Mouse (Mus musculus) urinary bladder, adult 18-20 months (tissue): ENCODE measurements around the gene Lair1.
"Not testable (repeated sequence)": the region's sequence is repeated elsewhere in the genome, so short reads cannot be mapped to it uniquely, and the experiment has no call there.

ENCODE experiments used
- DNase-seq, 2 experiments: peaks; one replicate each; pipeline ENCODE4 v3.0.0; 2022; ENCODE audit warnings: low spot score in 2 of 2, mixed read lengths in 2 of 2

The Lair1 gene

DNA sequence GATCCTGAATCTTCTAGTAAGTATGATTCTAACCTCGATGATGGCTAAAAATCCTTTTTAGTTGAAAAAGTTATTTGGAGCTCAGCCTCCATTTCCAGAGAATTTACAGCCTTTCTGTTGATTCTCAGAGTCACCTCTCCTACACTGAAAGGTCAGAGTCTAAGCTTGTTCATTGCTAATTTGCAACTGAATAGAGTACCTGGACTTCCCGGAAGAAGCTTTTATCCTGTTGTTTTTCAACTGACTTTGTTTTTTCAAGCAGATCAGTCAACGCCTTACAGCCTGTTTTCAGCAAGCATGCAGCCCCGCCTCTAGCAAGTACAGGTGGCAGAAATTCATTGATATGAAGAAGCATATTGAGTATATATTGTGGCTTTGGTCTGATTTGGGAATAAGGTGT lies 59.0 kb downstream of the Lair1 start:
- not testable (repeated sequence) for DNase-seq

DNA sequence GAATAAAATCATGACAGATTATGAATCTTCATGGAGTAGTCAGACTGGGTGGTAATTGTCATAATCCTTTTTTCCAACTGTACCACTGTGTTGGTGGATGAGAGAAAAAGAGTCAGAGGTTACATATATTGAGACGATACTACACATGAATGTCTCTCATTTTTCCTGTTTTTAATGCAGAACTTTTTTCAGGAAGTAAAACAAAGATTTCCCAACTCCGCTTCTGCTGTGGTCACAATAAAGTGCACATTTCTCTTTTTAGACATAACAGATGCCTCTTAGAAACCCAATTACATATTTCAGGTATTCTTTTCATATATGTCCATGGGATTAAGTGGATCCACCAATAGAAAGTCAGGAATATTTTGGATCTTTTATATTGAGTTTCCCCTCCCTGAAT lies 101.0 kb downstream of the Lair1 start:
- no peak for DNase-seq

DNA sequence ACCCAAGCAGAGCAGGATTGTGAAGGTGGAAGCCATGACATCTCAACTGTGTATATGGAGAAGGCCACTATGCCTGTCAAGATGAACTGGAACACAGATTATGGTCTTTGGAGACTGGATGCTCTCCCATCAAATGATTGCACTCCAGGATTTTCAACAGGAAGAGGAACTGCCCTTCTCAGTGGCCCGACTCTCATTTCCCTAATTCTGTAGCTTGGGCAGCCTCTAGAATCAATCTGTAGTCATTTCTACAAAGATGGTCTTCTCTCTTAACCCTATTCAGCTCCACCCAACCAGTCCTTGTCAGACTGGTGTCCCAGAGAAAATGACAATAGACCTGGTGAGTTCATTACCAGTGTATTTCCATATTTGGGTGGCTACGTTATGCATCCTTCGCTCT lies 105.6 kb downstream of the Lair1 start:
- DNase-seq = no peak
